Mouse (Mus musculus): ENCODE data around the gene Pipox.
A peak's percentile ranks its signal among the peaks of the same experiment; 100 is the strongest.

Pipox gene

GRCm38 (mm10) chr11:77893787-77894718 lies at the start of gene Pipox:
TSS of gene Pipox (minus strand) at chr11:77894096.
- DNase-seq (ENCODE audit: low read depth) = no peak

DNA sequence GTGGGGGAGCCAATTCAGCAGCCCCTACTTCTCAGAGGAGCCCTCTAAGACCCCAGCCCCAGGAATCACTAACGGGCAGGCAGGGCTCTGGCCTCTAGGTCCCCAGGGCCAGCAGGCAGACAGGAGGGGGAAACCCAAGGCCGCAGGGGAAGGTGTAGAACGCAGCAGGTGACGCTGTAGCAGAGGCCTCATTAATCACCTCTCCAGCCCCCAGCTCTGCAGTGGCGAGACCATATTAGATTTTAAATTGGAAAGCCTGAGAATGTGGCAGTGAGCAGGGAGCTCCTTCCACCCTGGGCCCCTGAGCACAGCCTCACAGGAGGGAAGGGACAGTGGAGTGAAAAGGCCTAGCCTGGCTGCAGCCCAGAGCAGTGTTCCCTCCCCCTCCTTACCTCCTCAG lies 48.3 kb upstream of the Pipox start:
- no peak for DNase-seq (ENCODE audit: low read depth)

- no peak for DNase-seq (ENCODE audit: low read depth)
Measured at GRCm38 (mm10) chr11:77937649-77938410, 43.9 kb upstream of the Pipox start.

DNA sequence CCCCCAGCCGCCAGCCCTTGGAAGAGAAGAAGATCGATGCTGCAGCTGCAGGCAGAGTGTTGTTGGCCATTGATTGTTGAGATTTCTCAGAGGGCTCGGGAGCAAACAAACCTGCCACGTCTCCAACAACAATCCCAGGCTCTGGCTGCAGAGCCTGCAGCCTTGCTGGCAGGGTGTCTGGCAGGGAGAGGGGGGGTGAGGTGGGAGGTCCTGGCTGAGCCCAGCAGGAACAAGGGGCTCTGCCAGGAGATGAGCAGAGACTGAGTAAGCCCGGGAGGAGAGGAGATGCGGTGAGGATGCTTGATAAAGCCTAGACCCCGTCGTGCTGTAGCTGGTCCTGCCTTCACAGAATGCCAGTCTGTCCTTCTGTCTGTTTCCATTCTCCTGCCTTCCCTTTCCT lies 43.0 kb upstream of the Pipox start:
- DNase-seq (ENCODE audit: low read depth) = no peak

DNA sequence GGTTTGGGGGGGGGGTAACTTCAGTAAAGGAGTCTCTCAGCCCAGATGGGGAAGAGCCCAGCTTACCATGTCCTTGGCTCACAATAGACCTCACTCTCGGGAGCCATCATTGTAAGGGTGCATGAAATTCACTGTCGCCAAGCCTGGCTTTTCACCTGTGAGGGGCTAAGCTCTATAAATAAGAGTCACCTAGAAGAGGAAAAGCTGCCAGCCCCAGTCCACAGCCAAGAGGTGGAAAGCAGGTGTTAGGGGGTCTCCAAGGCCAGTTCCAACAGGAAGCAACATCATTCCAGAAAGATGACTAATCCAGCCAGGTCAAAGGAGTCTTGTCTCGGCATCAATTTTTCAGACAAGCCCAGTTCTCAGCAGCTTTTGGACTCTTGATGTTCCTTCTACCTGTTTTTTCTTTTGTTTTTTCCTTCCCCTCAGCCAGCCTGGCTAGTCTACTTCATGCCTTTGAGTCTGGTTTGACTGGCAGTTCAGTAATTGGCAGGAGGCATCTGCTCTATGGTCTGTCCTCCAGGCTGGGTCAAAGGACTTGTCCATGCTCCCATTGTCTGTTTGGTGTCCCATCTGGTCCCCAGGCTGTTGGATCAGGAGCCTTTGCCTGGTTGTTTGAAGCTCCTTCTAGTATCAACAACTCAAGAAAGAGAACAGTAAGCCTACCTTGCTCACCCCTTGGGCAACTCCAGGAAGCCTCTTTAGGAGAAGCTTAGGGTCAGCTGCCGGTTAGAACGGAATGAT lies 40.8 kb upstream of the Pipox start:
- no peak for DNase-seq (ENCODE audit: low read depth)

DNA sequence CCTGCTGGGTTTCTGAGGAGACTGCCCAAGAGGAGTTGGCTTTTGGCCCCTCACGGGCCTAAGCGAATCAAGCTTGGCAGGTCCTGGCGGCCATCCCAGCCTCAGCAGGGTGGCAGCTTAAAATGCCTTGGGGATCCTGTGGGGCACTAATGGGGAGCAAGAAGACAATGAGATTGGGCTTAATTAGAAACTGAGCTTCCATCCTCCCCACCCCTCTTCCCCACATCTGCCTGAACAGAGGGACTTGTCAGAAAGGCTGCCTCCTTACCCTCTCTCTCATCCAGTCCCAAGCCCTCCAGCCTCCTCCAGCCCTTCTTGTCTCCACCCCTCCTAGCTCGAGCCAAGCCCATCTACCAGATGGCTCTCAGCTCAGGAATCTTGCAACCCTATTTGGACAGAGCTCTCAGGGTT lies 40.2 kb upstream of the Pipox start:
- DNase-seq (ENCODE audit: low read depth) = no peak

- DNase-seq (ENCODE audit: low read depth) = no peak
Measured at GRCm38 (mm10) chr11:77932576-77932975, 38.7 kb upstream of the Pipox start.

- no peak for DNase-seq (ENCODE audit: low read depth)
Measured at GRCm38 (mm10) chr11:77931541-77932433, 37.9 kb upstream of the Pipox start.

GRCm38 (mm10) chr11:77930751-77931540 lies 37.0 kb upstream of the Pipox start, which contains the start of gene Sez6:
TSS of gene Sez6 (plus strand) at chr11:77930800.
- peak; percentile 66 for DNase-seq (ENCODE audit: low read depth)

DNA sequence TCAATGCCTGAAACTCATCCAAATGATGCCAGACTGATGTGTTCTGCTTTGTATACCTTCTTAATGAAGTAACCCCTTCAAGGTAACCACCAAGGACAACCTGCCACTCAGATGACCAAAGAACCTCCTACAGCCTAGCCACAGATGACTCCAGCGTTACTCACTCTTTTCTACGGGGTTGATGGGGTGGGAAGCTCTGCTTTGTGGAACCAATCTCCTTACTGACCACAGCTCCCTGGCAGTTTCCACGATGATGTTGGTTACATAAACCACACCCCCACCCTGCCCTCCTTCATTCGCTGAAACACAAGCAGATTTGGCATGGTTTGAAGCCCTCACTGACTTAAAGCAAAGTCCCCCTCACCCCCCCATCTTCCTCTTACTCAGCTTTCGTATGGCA lies 33.9 kb upstream of the Pipox start:
- no peak for DNase-seq (ENCODE audit: low read depth)

GRCm38 (mm10) chr11:77926666-77927065 lies 32.8 kb upstream of the Pipox start:
- DNase-seq (ENCODE audit: low read depth) = no peak

GRCm38 (mm10) chr11:77925836-77926657 lies 32.2 kb upstream of the Pipox start:
- DNase-seq (ENCODE audit: low read depth) = no peak

DNA sequence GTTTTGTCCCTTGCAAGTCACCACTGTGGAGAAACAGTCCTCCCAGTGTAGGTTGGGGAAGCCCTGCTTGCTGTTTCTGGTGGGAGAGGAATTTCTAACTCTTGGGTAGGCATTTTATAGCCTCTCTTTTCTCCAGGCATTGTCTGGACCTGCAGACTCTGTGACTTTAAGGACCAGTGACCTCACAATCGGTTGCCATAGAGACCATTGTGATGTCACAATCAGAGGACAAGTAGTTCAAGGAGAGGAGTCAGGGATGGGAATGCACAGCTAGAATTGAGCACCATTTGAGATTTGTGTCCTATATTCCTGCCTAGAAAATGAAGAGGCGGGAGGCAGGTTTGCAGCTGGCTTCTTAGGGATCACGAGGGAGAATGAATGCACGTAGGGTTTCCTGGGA lies 29.4 kb upstream of the Pipox start:
- DNase-seq (ENCODE audit: low read depth) = no peak

GRCm38 (mm10) chr11:77917166-77917565 lies 23.3 kb upstream of the Pipox start:
- no peak for DNase-seq (ENCODE audit: low read depth)

DNA sequence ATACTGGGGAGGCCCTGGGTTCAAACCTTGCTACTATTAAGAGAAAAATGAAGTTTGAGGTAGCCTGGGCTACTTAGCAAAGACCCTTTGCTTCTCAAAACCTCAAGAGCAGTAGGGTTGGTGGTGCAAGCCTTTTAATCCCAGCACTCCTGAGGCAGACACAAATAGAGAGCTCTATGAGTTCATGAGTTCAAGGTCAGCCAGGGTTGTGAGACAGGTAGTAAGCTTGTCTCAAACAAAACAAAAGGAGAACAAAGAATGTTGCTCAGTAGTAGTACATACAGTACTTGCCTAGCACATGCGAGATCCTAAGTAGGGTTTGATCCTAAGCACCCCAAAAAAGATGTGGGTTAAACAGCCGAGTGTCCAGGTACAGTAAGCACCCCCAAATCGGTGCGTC lies 22.8 kb upstream of the Pipox start:
- DNase-seq (ENCODE audit: low read depth) = no peak

DNA sequence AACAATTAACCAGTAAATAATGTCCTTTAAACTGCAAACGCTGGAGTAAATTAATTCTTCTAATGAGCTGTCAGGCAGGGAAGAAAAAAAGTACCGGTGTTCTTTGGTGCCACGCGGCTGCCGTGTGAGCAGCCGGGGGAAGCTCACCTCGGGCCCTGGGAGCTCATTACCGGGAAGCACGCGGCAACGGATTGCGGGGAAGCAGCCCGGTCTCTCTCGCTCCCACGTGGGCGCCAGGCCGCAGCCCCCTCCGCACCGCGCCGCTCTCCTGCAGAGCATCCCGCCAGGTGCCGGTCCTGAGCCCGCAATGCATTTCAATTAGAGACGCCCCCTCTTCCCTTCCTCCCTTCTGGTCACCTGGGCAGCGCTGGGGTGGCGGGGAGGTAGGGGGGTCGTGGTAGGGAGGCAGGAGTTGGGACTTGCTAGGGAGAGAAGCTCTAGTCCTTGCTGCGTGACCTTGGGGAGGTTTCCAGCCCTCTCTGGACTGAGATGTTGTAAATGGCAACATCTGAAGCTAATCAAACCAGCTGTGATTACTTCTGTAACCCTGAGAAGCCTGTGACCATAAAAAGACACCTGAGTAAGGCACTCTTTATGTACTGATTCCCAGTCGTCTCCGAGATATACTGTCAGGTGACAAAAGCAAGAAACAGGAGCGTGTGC lies 20.8 kb upstream of the Pipox start:
- no peak for DNase-seq (ENCODE audit: low read depth)

DNA sequence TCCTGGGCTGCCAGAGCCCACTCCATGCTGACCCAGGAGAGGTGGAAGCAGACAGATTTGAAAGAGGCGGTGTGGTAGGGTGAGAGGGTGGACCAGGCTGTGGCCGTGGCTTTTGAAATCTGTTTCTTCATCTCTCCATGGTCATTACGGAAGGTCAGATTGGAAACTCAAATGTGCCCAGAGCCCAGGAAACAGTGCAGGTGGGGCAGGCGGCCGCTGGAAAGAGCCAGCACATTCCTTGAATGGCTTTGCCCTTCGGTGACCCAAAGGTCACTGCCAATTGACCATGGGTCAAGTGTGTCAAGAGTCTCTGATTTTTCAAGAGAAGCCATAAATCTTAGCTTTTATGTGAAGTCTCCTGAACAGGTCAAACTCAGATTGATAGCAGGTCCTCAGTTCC lies 19.6 kb upstream of the Pipox start:
- DNase-seq (ENCODE audit: low read depth) = no peak

- no peak for DNase-seq (ENCODE audit: low read depth)
Measured at GRCm38 (mm10) chr11:77909776-77910175, 15.9 kb upstream of the Pipox start.

DNA sequence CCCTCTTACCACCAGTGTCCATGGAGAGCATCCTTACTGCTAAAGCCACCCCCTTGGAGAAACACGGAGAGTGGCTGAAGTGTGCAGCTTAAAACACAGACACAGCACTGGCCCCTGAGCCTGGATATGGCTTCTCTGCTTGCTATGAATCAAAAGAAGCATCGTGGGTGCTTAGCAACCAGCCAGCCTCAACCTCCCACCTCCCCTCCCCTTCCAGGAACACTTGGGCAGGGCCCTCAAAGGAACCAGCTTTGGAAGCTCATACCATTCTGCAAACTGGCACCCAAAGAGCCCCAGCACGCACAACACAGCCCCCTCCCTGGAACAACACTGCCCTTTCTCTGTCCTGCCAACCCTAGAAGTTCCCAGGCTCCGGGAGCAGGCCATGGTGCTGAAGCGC lies 15.5 kb upstream of the Pipox start:
- no peak for DNase-seq (ENCODE audit: low read depth)

Measured in naive thymus-derived CD4-positive, alpha-beta T cell, adult 2 months (primary cell).